Mouse (Mus musculus) kidney, adult 8-10 months (tissue): ENCODE measurements around the gene Arsg.

Experiments used
- DNase-seq, 2 experiments: peaks; one replicate each; pipeline ENCODE4 v3.0.0; 2022

The Arsg gene

GRCm38 (mm10) chr11:109547652-109548051 is 74.5 kb downstream of the Arsg start:
- DNase-seq = no peak

- DNase-seq = no peak
These were observed 76.6 kb downstream of the Arsg start for GRCm38 (mm10) chr11:109549599-109550290.

GRCm38 (mm10) chr11:109553921-109554320 is 80.7 kb downstream of the Arsg start:
- no peak for DNase-seq

- no peak for DNase-seq
These were observed 81.3 kb downstream of the Arsg start for GRCm38 (mm10) chr11:109554443-109554842.

- peak; percentile 65 to 79 for DNase-seq
These were observed 83.0 kb downstream of the Arsg start for GRCm38 (mm10) chr11:109556130-109556529.

GRCm38 (mm10) chr11:109557419-109557818 is 84.2 kb downstream of the Arsg start:
- no peak for DNase-seq

GRCm38 (mm10) chr11:109559241-109559640 is 86.1 kb downstream of the Arsg start:
- DNase-seq = peak in 1 of 2 experiments; percentile 22

- DNase-seq = peak in 1 of 2 experiments; percentile 62
These were observed 87.7 kb downstream of the Arsg start for GRCm38 (mm10) chr11:109560793-109561257.

- no peak for DNase-seq
These were observed 88.3 kb downstream of the Arsg start for GRCm38 (mm10) chr11:109561445-109561844.

GRCm38 (mm10) chr11:109563708-109564107 is 90.5 kb downstream of the Arsg start:
- no peak for DNase-seq

- DNase-seq = no peak
These were observed 91.5 kb downstream of the Arsg start for GRCm38 (mm10) chr11:109564466-109565214.

- no peak for DNase-seq
These were observed 95.9 kb downstream of the Arsg start for GRCm38 (mm10) chr11:109569007-109569618.

- no peak for DNase-seq
These were observed 96.6 kb downstream of the Arsg start for GRCm38 (mm10) chr11:109569809-109570208.

- no peak for DNase-seq
These were observed 98.9 kb downstream of the Arsg start for GRCm38 (mm10) chr11:109572051-109572450.

- no peak for DNase-seq
These were observed 101.4 kb downstream of the Arsg start for GRCm38 (mm10) chr11:109574604-109575003.

GRCm38 (mm10) chr11:109575832-109576231 is 102.7 kb downstream of the Arsg start:
- DNase-seq = no peak

GRCm38 (mm10) chr11:109578536-109578935 is 105.4 kb downstream of the Arsg start:
- no peak for DNase-seq

- no peak for DNase-seq
These were observed 106.8 kb downstream of the Arsg start for GRCm38 (mm10) chr11:109579999-109580398.

- DNase-seq = no peak
These were observed 110.8 kb downstream of the Arsg start for GRCm38 (mm10) chr11:109583986-109584385.

GRCm38 (mm10) chr11:109584843-109585713 is 111.9 kb downstream of the Arsg start:
- DNase-seq = peak; percentile 50 to 74

GRCm38 (mm10) chr11:109586424-109586823 is 113.2 kb downstream of the Arsg start:
- DNase-seq = no peak

- DNase-seq = no peak
These were observed 113.8 kb downstream of the Arsg start for GRCm38 (mm10) chr11:109587019-109587418.
